Mouse (Mus musculus) limb, embryonic 13.5 days (tissue): ENCODE measurements around the gene Arih2. TPM values are rescaled to one million over a fixed set of nuclear protein-coding genes. Genes with fewer than 3 reads are reported as not detected.

Experiments used
- ATAC-seq: fragments of 200-750 bp; cut with Nextera tagmentation; 2 replicates; pipeline ENCODE4 v1.8.0; 2017; ENCODE audit warnings: low read depth, moderate number of reproducible peaks, moderate TSS enrichment; ENCODE audit not compliant: low FRiP score
- H3K27ac ChIP-seq: fragments of 300-500 bp; sonication (generic); 2 replicates; pipeline ENCODE4 v1.5.1; 2015; ENCODE audit warnings: inconsistent platforms, mild to moderate bottlenecking, moderate library complexity
- H3K27me3 ChIP-seq: fragments of 300-500 bp; sonication (generic); 2 replicates; pipeline ENCODE4 v1.6.1; 2015; ENCODE audit warnings: mild to moderate bottlenecking, inconsistent platforms
- H3K36me3 ChIP-seq: fragments of 300-500 bp; sonication (generic); 2 replicates; pipeline ENCODE4 v1.6.1; 2015; ENCODE audit warnings: inconsistent platforms, mild to moderate bottlenecking, moderate library complexity
- H3K4me1 ChIP-seq: fragments of 300-500 bp; sonication (generic); 2 replicates; pipeline ENCODE4 v1.6.1; 2015; ENCODE audit warnings: inconsistent platforms
- H3K4me2 ChIP-seq: fragments of 300-500 bp; sonication (generic); replicated peaks from 2 replicates; pipeline ENCODE4 v1.6.1; 2015; ENCODE audit warnings: inconsistent platforms, mild to moderate bottlenecking, moderate library complexity
- H3K4me3 ChIP-seq: fragments of 300-500 bp; sonication (generic); 2 replicates; pipeline ENCODE4 v1.5.1; 2015; ENCODE audit warnings: moderate library complexity, mild to moderate bottlenecking, inconsistent platforms
- H3K9ac ChIP-seq: fragments of 300-500 bp; sonication (generic); 2 replicates; pipeline ENCODE4 v1.6.1; 2015; ENCODE audit warnings: mild to moderate bottlenecking, inconsistent platforms
- H3K9me3 ChIP-seq: fragments of 300-500 bp; sonication (generic); 2 replicates; pipeline ENCODE4 v1.6.1; 2016; ENCODE audit warnings: inconsistent platforms
- WGBS: fragments of 180-500 bp; shearing (Covaris S2); methylation state at CpG from one replicate; pipeline ENCODE4 v1.1.7; 2015; 5-methylcytosine and 5-hydroxymethylcytosine counted together
- polyA plus RNA-seq: library from polyadenylated mRNA; unstranded; fragments of >200 nt; fragmentation: Nextera tagmentation; extraction: Ambion mirVana; gene quantifications from 2 replicates; pipeline ENCODE4 v1.2.1, GENCODE M21; 2015

Arih2 gene
- polyA plus RNA-seq, 1 experiment from 2014 or later, result 59.7 TPM

DNA sequence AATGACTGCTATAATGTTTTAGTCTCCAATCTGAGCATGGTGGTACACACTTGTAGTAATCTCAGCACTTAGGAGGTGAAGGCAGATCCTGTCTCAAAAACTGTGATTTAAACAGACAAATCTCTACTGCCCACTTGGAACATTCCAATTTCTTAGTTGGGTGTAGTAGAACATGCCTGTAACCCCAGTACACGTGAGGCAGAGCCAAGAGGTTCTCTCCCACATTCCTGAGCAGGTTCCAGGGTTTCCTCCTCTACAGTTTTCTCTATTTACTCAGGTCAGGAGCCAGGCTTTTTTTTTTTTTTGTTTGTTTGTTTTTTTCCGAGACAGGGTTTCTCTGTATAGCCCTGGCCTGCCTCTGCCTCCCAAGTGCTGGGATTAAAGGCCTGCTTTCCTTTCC is 49.2 kb downstream of the Arih2 start:
- Histone ChIP-seq H3K27me3 (no peaks in the 10 kb centered on the region), H3K4me1 (peaks cover 12% of the 10 kb centered on the region; the same call in 1 of the 2 replicates), H3K36me3 (peaks cover 35% of the 10 kb centered on the region), H3K27ac (no peak overlapping the region), H3K4me2 (no peak overlapping the region), H3K4me3 (no peak overlapping the region), H3K9me3 (no peaks in the 10 kb centered on the region), H3K9ac (no peak overlapping the region)
- 56% methylated on average over 2 of the region's 2 CpGs for WGBS
- ATAC-seq, result no peak

DNA sequence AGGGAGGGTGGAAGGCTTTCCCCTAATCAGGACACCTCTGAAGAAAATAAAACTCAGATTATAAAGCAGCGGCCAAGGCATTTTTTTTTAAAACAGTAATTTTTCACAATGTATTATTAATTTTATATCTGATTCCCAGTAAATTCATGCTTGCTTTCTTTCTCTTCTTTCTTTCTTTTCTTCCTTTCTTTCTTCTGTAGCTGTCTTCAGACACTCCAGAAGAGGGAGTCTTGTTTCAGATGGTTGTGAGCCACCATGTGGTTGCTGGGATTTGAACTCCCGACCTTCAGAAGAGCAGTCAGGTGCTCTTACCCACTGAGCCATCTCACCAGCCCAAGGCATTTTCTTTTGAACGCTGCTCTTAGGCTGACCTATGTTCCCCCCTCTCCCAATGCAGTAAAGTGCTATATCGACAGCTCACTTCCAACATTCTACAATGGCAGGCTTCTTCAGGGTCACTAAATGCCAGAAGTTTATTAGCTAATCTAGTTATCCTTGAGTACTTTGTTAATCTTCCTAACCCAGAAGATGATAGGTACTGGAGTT is 50.1 kb downstream of the Arih2 start:
- H3K9ac ChIP-seq, result no peak overlapping the region
- ATAC-seq, result no peak
- WGBS, result 76% methylated on average over 4 of the region's 4 CpGs

GRCm38 (mm10) chr9:108596998-108597764 is 52.0 kb downstream of the Arih2 start, which contains the start of gene P4htm:
P4htm (minus strand) TSS chr9:108597667.
- H3K9ac ChIP-seq, result peak within 1 kb of the TSS; percentile 74
- 3% methylated on average over 57 of the region's 69 CpGs for WGBS
- H3K36me3 ChIP-seq, result peaks cover 10% of the 10 kb centered on the region
- H3K4me2 ChIP-seq, result peak within 1 kb of the TSS; percentile 90
- peak; percentile 73 for ATAC-seq
- H3K4me1 ChIP-seq, result peaks cover 12% of the 10 kb centered on the region; the same call in 1 of the 2 replicates
- H3K27me3 ChIP-seq, result no peaks in the 10 kb centered on the region
- H3K9me3 ChIP-seq, result no peaks in the 10 kb centered on the region
- peak within 1 kb of the TSS; percentile 69 for H3K4me3 ChIP-seq
- no peak within 1 kb of the TSS for H3K27ac ChIP-seq

More for the DNA sequence above, 50.1 kb downstream of the Arih2 start:
- Histone ChIP-seq H3K4me1 (peaks cover 12% of the 10 kb centered on the region; the same call in 1 of the 2 replicates), H3K27me3 (no peaks in the 10 kb centered on the region), H3K4me3 (no peak overlapping the region), H3K27ac (no peak overlapping the region), H3K9me3 (no peaks in the 10 kb centered on the region), H3K4me2 (no peak overlapping the region), H3K36me3 (peaks cover 26% of the 10 kb centered on the region)

DNA sequence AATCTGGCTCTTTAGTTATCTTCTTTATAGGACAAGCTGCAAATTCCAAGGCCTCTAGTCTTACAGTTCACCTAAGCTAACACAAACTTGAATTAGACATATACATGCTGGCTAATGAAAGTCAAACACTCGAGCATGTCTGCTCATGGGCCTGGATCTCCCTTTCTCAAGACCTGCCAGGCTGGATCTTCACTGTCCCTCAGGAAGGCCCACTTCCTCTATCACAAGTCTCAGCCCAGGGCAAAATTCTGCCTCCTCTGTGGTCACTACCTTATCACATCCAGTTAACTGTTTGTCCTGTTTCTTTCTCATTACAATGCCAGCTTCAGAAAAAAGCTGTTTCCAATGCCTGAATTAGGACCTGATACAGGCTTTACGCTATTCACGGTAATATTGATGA is 54.8 kb downstream of the Arih2 start:
- H3K4me1 ChIP-seq, result peaks cover 12% of the 10 kb centered on the region; the same call in 1 of the 2 replicates
- WGBS, result 83% methylated on average over 3 of the region's 3 CpGs
- ATAC-seq, result no peak
- H3K9ac ChIP-seq, result no peak overlapping the region
- H3K4me3 ChIP-seq, result no peak overlapping the region
- H3K9me3 ChIP-seq, result no peaks in the 10 kb centered on the region
- H3K36me3 ChIP-seq, result peaks cover 3% of the 10 kb centered on the region; the same call in 1 of the 2 replicates
- H3K27ac ChIP-seq, result no peak overlapping the region
- H3K27me3 ChIP-seq, result no peaks in the 10 kb centered on the region
- no peak overlapping the region for H3K4me2 ChIP-seq

GRCm38 (mm10) chr9:108591462-108591861 is 57.7 kb downstream of the Arih2 start:
- Histone ChIP-seq H3K27me3 (no peaks in the 10 kb centered on the region), H3K36me3 (peaks cover 3% of the 10 kb centered on the region; the same call in 1 of the 2 replicates), H3K27ac (no peak overlapping the region), H3K4me2 (no peak overlapping the region), H3K4me1 (peaks cover 33% of the 10 kb centered on the region), H3K9ac (no peak overlapping the region), H3K9me3 (no peaks in the 10 kb centered on the region), H3K4me3 (no peak overlapping the region)
- WGBS, result 92% methylated on average over 4 of the region's 4 CpGs
- no peak for ATAC-seq

- Histone ChIP-seq H3K36me3 (peaks cover 3% of the 10 kb centered on the region; the same call in 1 of the 2 replicates), H3K27ac (no peak overlapping the region; the same call in 1 of the 2 replicates), H3K27me3 (no peaks in the 10 kb centered on the region), H3K4me2 (no peak overlapping the region), H3K9me3 (no peaks in the 10 kb centered on the region), H3K9ac (no peak overlapping the region), H3K4me3 (no peak overlapping the region), H3K4me1 (peaks cover 28% of the 10 kb centered on the region)
- WGBS, result 62% methylated on average over 5 of the region's 5 CpGs
- ATAC-seq, result no peak
Observed at GRCm38 (mm10) chr9:108589229-108589628, 60.0 kb downstream of the Arih2 start.

- H3K27me3 ChIP-seq, result no peaks in the 10 kb centered on the region
- peak overlapping the region; percentile 59 for H3K4me2 ChIP-seq
- ATAC-seq, result peak; percentile 95
- peaks cover 28% of the 10 kb centered on the region for H3K4me1 ChIP-seq
- peaks cover under 1% of the 10 kb centered on the region; the same call in 1 of the 2 replicates for H3K36me3 ChIP-seq
- peak overlapping the region; percentile 26 for H3K4me3 ChIP-seq
- no peaks in the 10 kb centered on the region for H3K9me3 ChIP-seq
- peak overlapping the region; percentile 55 for H3K9ac ChIP-seq
- 2% methylated on average over 14 of the region's 14 CpGs for WGBS
- H3K27ac ChIP-seq, result peak overlapping the region; percentile 73
Observed at GRCm38 (mm10) chr9:108587571-108588180, 61.5 kb downstream of the Arih2 start.

GRCm38 (mm10) chr9:108579344-108579690 is 69.9 kb downstream of the Arih2 start:
- WGBS, result 73% methylated on average over 5 of the region's 5 CpGs
- H3K4me3 ChIP-seq, result peak overlapping the region; percentile 81
- ATAC-seq, result no peak

DNA sequence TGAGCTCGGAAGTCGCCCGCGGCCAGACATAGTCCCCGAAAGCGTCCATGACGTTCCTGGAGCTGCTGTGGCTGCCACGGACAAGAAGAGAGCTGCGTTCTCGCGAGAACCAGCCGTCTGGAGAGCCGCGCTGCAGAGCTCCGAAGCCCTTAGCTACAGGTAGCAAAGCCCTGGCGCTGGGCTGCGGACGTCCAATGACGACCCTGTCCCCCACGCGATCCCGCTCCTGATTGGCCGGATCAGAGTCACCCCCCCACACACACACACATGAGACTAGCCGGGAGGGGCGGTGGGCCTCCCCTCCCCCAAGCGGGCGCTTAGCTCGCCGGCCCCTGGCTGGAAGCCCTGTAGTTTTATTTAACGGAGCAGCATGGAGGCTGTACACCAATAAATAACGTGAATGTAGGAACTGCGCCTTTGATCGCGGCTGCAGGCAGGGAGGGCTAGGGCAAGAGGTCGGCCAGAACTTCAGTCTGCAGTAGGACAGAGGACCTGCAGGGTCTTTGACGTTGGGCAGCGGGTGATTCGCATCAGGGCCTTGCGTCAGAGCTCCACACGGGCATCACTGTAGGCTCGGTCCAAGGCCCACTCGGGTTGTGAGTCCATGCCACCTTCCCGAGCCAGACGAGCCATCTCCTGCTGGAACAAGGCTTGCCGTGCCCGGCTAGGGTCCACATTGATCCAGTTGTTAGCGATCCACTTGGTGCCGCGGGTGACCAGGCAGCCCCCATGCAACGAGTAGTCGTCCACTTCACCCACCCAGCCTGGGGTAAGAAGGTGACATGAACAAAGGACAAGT is 70.4 kb downstream of the Arih2 start, which contains the start of gene Wdr6:
Wdr6 (minus strand) TSS at position 195 of the 799 bp plus-strand sequence.
- peak; percentile 98 for ATAC-seq
- Histone ChIP-seq H3K4me2 (peak within 1 kb of the TSS; percentile 92), H3K27ac (peak within 1 kb of the TSS; percentile 95), H3K9ac (peak within 1 kb of the TSS; percentile 94), H3K36me3 (peaks cover 41% of the 10 kb centered on the region), H3K9me3 (no peaks in the 10 kb centered on the region), H3K27me3 (no peaks in the 10 kb centered on the region), H3K4me1 (peaks cover 48% of the 10 kb centered on the region), H3K4me3 (peak within 1 kb of the TSS; percentile 81)
- WGBS, result 4% methylated on average over 51 of the region's 51 CpGs

More at GRCm38 (mm10) chr9:108579344-108579690, 69.9 kb downstream of the Arih2 start:
- no peaks in the 10 kb centered on the region for H3K27me3 ChIP-seq
- peak overlapping the region; percentile 94 for H3K9ac ChIP-seq
- H3K27ac ChIP-seq, result peak overlapping the region; percentile 95
- H3K4me2 ChIP-seq, result peak overlapping the region; percentile 92
- no peaks in the 10 kb centered on the region for H3K9me3 ChIP-seq
- H3K36me3 ChIP-seq, result peaks cover 35% of the 10 kb centered on the region
- H3K4me1 ChIP-seq, result peaks cover 44% of the 10 kb centered on the region

GRCm38 (mm10) chr9:108577934-108578544 is 71.1 kb downstream of the Arih2 start:
- H3K4me3 ChIP-seq, result peak overlapping the region; percentile 81
- H3K4me1 ChIP-seq, result peaks cover 48% of the 10 kb centered on the region
- H3K9me3 ChIP-seq, result no peaks in the 10 kb centered on the region
- no peaks in the 10 kb centered on the region for H3K27me3 ChIP-seq
- peak; percentile 2; the same call in 1 of the 2 replicates for ATAC-seq
- H3K4me2 ChIP-seq, result peak overlapping the region; percentile 92
- peak overlapping the region; percentile 94 for H3K9ac ChIP-seq
- peak overlapping the region; percentile 95 for H3K27ac ChIP-seq
- peaks cover 48% of the 10 kb centered on the region for H3K36me3 ChIP-seq
- WGBS, result under 1% methylated on average over 24 of the region's 24 CpGs

DNA sequence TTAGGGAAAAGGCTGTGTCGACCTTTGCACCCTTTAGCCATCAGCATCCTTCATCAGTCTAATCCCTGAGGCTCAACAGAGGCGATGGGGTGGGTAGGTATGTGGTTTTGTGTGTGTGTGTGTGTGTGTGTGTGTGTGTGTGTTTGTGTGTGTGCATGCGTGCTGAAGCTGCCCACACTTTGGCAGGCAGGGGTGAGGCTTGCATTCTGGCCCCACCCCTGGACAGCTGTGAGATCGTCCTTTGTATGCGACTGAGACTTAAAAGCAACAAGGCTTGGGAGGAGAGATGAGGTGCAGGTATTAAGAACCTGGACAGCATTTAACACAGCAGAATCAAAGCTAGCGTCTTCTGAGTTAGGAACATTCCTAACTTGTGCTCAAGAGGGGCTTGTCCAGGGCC is 72.2 kb downstream of the Arih2 start:
- Histone ChIP-seq H3K9me3 (no peaks in the 10 kb centered on the region), H3K27me3 (no peaks in the 10 kb centered on the region), H3K4me3 (peak overlapping the region; percentile 81), H3K4me1 (peaks cover 48% of the 10 kb centered on the region), H3K4me2 (peak overlapping the region; percentile 92), H3K9ac (peak overlapping the region; percentile 94), H3K36me3 (peaks cover 51% of the 10 kb centered on the region), H3K27ac (0 out of 2 replicates have a peak overlapping the region, but pooled peaks have one; percentile 22)
- ATAC-seq, result no peak
- WGBS, result 57% methylated on average over 6 of the region's 6 CpGs
